Mouse (Mus musculus) liver, embryonic 14.5 days (tissue): Measurements from ENCODE around the gene Tex21. TPM values are rescaled to one million over a fixed set of nuclear protein-coding genes. Genes with fewer than 3 reads are reported as not detected.

ENCODE experiments used
- ATAC-seq: fragments of 200-750 bp; cut with Nextera tagmentation; 2 replicates; pipeline ENCODE4 v1.8.0; 2017; ENCODE audit warnings: moderate number of reproducible peaks, mild to moderate bottlenecking, moderate library complexity; ENCODE audit not compliant: insufficient read depth
- DNase-seq, 3 experiments: peaks; one replicate each; pipeline ENCODE4 v3.0.0-alpha.2; 2012 to 2013; ENCODE audit warnings: low read depth in 3 of 3, low spot score in 3 of 3
- H3K27ac ChIP-seq: fragments of 300-500 bp; sonication (generic); 2 replicates; pipeline ENCODE4 v1.5.1; 2014; ENCODE audit warnings: moderate library complexity, mild to moderate bottlenecking, control low read depth, inconsistent platforms
- H3K27me3 ChIP-seq: fragments of 300-500 bp; sonication (generic); 2 replicates; pipeline ENCODE4 v1.6.1; 2014; ENCODE audit warnings: mild to moderate bottlenecking, low read length, moderate library complexity; ENCODE audit not compliant: control insufficient read depth, insufficient read depth
- H3K36me3 ChIP-seq: fragments of 300-500 bp; sonication (generic); replicated peaks from 2 replicates; pipeline ENCODE4 v1.6.1; 2014; ENCODE audit warnings: low read depth; ENCODE audit not compliant: control insufficient read depth, insufficient read depth
- H3K4me1 ChIP-seq, 2 experiments: fragments of 200-500 bp in 1 of 2; fragments of 300-500 bp in 1 of 2; sonication (generic) in 1 of 2; replicated peaks; 2 replicates each; pipeline ENCODE4 v1.6.1; 2012 to 2014; ENCODE audit warnings: antibody characterized with exemption in 1 of 2, inconsistent platforms in 1 of 2, low read length in 1 of 2; ENCODE audit not compliant: control insufficient read depth in 2 of 2, insufficient read depth in 2 of 2
- H3K4me2 ChIP-seq: fragments of 300-500 bp; sonication (generic); 2 replicates; pipeline ENCODE4 v1.6.1; 2014; ENCODE audit warnings: low read depth, mild to moderate bottlenecking, control low read depth, moderate library complexity
- H3K4me3 ChIP-seq, 2 experiments: fragments of 200-500 bp in 1 of 2; fragments of 300-500 bp in 1 of 2; sonication (generic) in 1 of 2; 2 replicates each; pipeline ENCODE4 v1.5.1; 2012 to 2014; ENCODE audit warnings: low read depth in 2 of 2, low read length in 2 of 2, mild to moderate bottlenecking in 2 of 2, control low read depth in 1 of 2, inconsistent platforms in 1 of 2, moderate library complexity in 1 of 2; ENCODE audit not compliant: insufficient read depth in 1 of 2
- H3K9ac ChIP-seq: fragments of 300-500 bp; sonication (generic); replicated peaks from 2 replicates; pipeline ENCODE4 v1.6.1; 2014; ENCODE audit warnings: mild to moderate bottlenecking, control low read depth, moderate library complexity
- H3K9me3 ChIP-seq: fragments of 300-500 bp; sonication (generic); 2 replicates; pipeline ENCODE4 v1.6.1; 2016; ENCODE audit warnings: low read length, mixed read lengths; ENCODE audit not compliant: control insufficient read depth
- CTCF ChIP-seq: IDR thresholded peaks from 2 replicates; pipeline ENCODE4 v1.5.1; 2016; ENCODE audit warnings: antibody characterized with exemption, low read depth, control low read depth
- EP300 ChIP-seq: IDR thresholded peaks from 2 replicates; pipeline ENCODE4 v1.6.1; 2016; ENCODE audit warnings: antibody characterized with exemption, low read depth
- WGBS: fragments of 180-500 bp; shearing (Covaris S2); extraction: QIAGEN DNeasy Blood & Tissue Kit; methylation state at CpG from one replicate; pipeline ENCODE4 v1.1.7; 2014; ENCODE audit not compliant: insufficient replicate concordance; 5-methylcytosine and 5-hydroxymethylcytosine counted together
- polyA plus RNA-seq, 2 experiments: library from polyadenylated mRNA; depleted of rRNA in 1 of 2; stranded (reverse) in 1 of 2; unstranded in 1 of 2; fragments of >200 nt; fragmentation: Nextera tagmentation in 1 of 2; extraction: Ambion mirVana in 1 of 2; gene quantifications; 2 replicates each; pipeline versions ENCODE4 v1.2.1 to v1.2.3; 2012 to 2014

Gene Tex21
- polyA plus RNA-seq, 2 experiments = 0.04 TPM; not detected in 1

GRCm38 (mm10) chr12:76194526-76194925 lies 52.0 kb downstream of the Tex21 start:
- H3K4me1 ChIP-seq = peaks cover 9 to 10% of the 10 kb centered on the region in 2 experiments
- TF ChIP-seq CTCF (no peak), EP300 (no peak)
- no peaks in the 10 kb centered on the region for H3K36me3 ChIP-seq
- no peaks in the 10 kb centered on the region for H3K27me3 ChIP-seq
- DNase-seq = no peak
- no peaks in the 10 kb centered on the region for H3K9me3 ChIP-seq
- 29% methylated on average over 3 of the region's 3 CpGs for WGBS
- no peak overlapping the region for H3K4me2 ChIP-seq
- no peak overlapping the region for H3K4me3 ChIP-seq
- H3K27ac ChIP-seq = no peak overlapping the region
- H3K9ac ChIP-seq = no peak overlapping the region
- ATAC-seq = no peak

GRCm38 (mm10) chr12:76190940-76191339 lies 55.6 kb downstream of the Tex21 start:
- ATAC-seq (no peak), DNase-seq (peak; percentile 35 to 57 (median 43))
- no peak overlapping the region for H3K27ac ChIP-seq
- no peaks in the 10 kb centered on the region for H3K27me3 ChIP-seq
- H3K4me1 ChIP-seq = peaks cover 4% of the 10 kb centered on the region in 2 experiments
- H3K36me3 ChIP-seq = no peaks in the 10 kb centered on the region
- H3K9me3 ChIP-seq = no peaks in the 10 kb centered on the region
- H3K4me3 ChIP-seq = no peak overlapping the region
- H3K9ac ChIP-seq = no peak overlapping the region
- 28% methylated on average over 11 of the region's 11 CpGs for WGBS
- no peak overlapping the region for H3K4me2 ChIP-seq
- no peak for TF ChIP-seq EP300
- peak; percentile 76 for TF ChIP-seq CTCF

- Histone ChIP-seq H3K4me3 (no peak overlapping the region), H3K27ac (no peak overlapping the region), H3K36me3 (no peaks in the 10 kb centered on the region), H3K9ac (no peak overlapping the region), H3K27me3 (no peaks in the 10 kb centered on the region), H3K4me1 (no peaks in the 10 kb centered on the region), H3K9me3 (no peaks in the 10 kb centered on the region), H3K4me2 (no peak overlapping the region)
- TF ChIP-seq EP300 (no peak), CTCF (peak; percentile 40)
- DNase-seq = no peak
- 49% methylated on average over 8 of the region's 8 CpGs for WGBS
- no peak for ATAC-seq
Observed at GRCm38 (mm10) chr12:76187849-76188248, 58.7 kb downstream of the Tex21 start.

- no peak for ATAC-seq
- Histone ChIP-seq H3K9ac (no peak overlapping the region), H3K9me3 (no peaks in the 10 kb centered on the region), H3K27me3 (no peaks in the 10 kb centered on the region), H3K4me3 (no peak overlapping the region), H3K4me2 (no peak overlapping the region), H3K4me1 (no peaks in the 10 kb centered on the region), H3K27ac (no peak overlapping the region), H3K36me3 (no peaks in the 10 kb centered on the region)
- WGBS = 66% methylated on average over 1 of the region's 1 CpGs
- no peak for DNase-seq
- no peak for TF ChIP-seq EP300
- no peak for TF ChIP-seq CTCF
Observed at GRCm38 (mm10) chr12:76186473-76186872, 60.1 kb downstream of the Tex21 start.

- H3K4me1 ChIP-seq = no peaks in the 10 kb centered on the region
- 54% methylated on average over 10 of the region's 10 CpGs for WGBS
Observed at GRCm38 (mm10) chr12:76185167-76185816, 61.3 kb downstream of the Tex21 start.

More at GRCm38 (mm10) chr12:76185167-76185816, 61.3 kb downstream of the Tex21 start:
- Histone ChIP-seq H3K36me3 (no peaks in the 10 kb centered on the region), H3K9ac (no peak overlapping the region), H3K9me3 (no peaks in the 10 kb centered on the region), H3K4me3 (no peak overlapping the region), H3K27ac (no peak overlapping the region), H3K27me3 (no peaks in the 10 kb centered on the region), H3K4me2 (no peak overlapping the region)
- no peak for DNase-seq
- ATAC-seq = no peak
- TF ChIP-seq EP300 = no peak
- TF ChIP-seq CTCF = no peak
